Mouse (Mus musculus): ENCODE results near the gene Slc41a2. TPM values are rescaled to one million over a fixed set of nuclear protein-coding genes. Genes with fewer than 3 reads are reported as not detected.
A peak's percentile ranks its signal among the peaks of the same experiment; 100 is the strongest.

Slc41a2 gene
- 8.6 and 9.9 TPM in 2 replicates for polyA plus RNA-seq (2014; fragmentation: Nextera tagmentation; extraction: Ambion mirVana)

GRCm38 (mm10) chr10:83337159-83337951 is at the start of gene Slc41a2:
Gene Slc41a2 (minus strand): TSS chr10:83337882.
- Histone ChIP-seq H3K4me2 (ENCODE audit: low read length) (peak within 1 kb of the TSS; percentile 79), H3K4me3 (replicated peaks; ENCODE audit: low read depth, low read length) (peak within 1 kb of the TSS; percentile 65)
- WGBS: under 1% methylated on average over 95 of the region's 102 CpGs

GRCm38 (mm10) chr10:83385330-83385910 is 47.7 kb upstream of the Slc41a2 start:
- 96% methylated on average over 7 of the region's 7 CpGs for WGBS
- no peak overlapping the region for H3K9ac ChIP-seq (replicated peaks; ENCODE audit: low read length)
- H3K4me2 ChIP-seq (ENCODE audit: low read length): no peak overlapping the region
- H3K27ac ChIP-seq (replicated peaks; ENCODE audit: low read depth, low read length): no peak overlapping the region
- H3K36me3 ChIP-seq (ENCODE audit: control insufficient read depth, insufficient read depth, low read length): 0 out of 2 replicates have a peak, but pooled peaks cover 5% of the 10 kb centered on the region
- no peak for DNase-seq
- H3K4me1 ChIP-seq (ENCODE audit: control insufficient read depth, insufficient read depth, low read length): no peaks in the 10 kb centered on the region
- no peak overlapping the region for H3K4me3 ChIP-seq (replicated peaks; ENCODE audit: low read depth, low read length)
- ATAC-seq (ENCODE audit: low FRiP score, low TSS enrichment): no peak
- H3K27me3 ChIP-seq (ENCODE audit: control insufficient read depth, insufficient read depth, low read length): no peaks in the 10 kb centered on the region
- H3K9me3 ChIP-seq (ENCODE audit: control insufficient read depth, low read length): no peaks in the 10 kb centered on the region

More at GRCm38 (mm10) chr10:83337159-83337951, at the start of gene Slc41a2:
- Histone ChIP-seq H3K4me1 (ENCODE audit: control insufficient read depth, insufficient read depth, low read length) (peaks cover 3% of the 10 kb centered on the region; the same call in 1 of the 2 replicates), H3K27me3 (ENCODE audit: control insufficient read depth, insufficient read depth, low read length) (peaks cover 17% of the 10 kb centered on the region), H3K36me3 (ENCODE audit: control insufficient read depth, insufficient read depth, low read length) (no peaks in the 10 kb centered on the region), H3K9me3 (ENCODE audit: control insufficient read depth, low read length) (no peaks in the 10 kb centered on the region), H3K27ac (replicated peaks; ENCODE audit: low read depth, low read length) (peak within 1 kb of the TSS; percentile 89), H3K9ac (replicated peaks; ENCODE audit: low read length) (peak within 1 kb of the TSS; percentile 86)
- DNase-seq (peak; percentile 87), ATAC-seq (ENCODE audit: low FRiP score, low TSS enrichment) (peak; percentile 89)

- no peaks in the 10 kb centered on the region for H3K27me3 ChIP-seq (ENCODE audit: control insufficient read depth, insufficient read depth, low read length)
- no peak for DNase-seq
- no peak overlapping the region for H3K4me2 ChIP-seq (ENCODE audit: low read length)
- 0 out of 2 replicates have a peak, but pooled peaks cover 5% of the 10 kb centered on the region for H3K36me3 ChIP-seq (ENCODE audit: control insufficient read depth, insufficient read depth, low read length)
- no peak overlapping the region for H3K4me3 ChIP-seq (replicated peaks; ENCODE audit: low read depth, low read length)
- WGBS: 94% methylated on average over 8 of the region's 8 CpGs
- no peak for ATAC-seq (ENCODE audit: low FRiP score, low TSS enrichment)
- no peaks in the 10 kb centered on the region for H3K9me3 ChIP-seq (ENCODE audit: control insufficient read depth, low read length)
- H3K4me1 ChIP-seq (ENCODE audit: control insufficient read depth, insufficient read depth, low read length): no peaks in the 10 kb centered on the region
- no peak overlapping the region for H3K9ac ChIP-seq (replicated peaks; ENCODE audit: low read length)
- no peak overlapping the region for H3K27ac ChIP-seq (replicated peaks; ENCODE audit: low read depth, low read length)
Measured at GRCm38 (mm10) chr10:83384456-83385215, 47.0 kb upstream of the Slc41a2 start.

- Histone ChIP-seq H3K4me3 (replicated peaks; ENCODE audit: low read depth, low read length) (no peak overlapping the region), H3K36me3 (ENCODE audit: control insufficient read depth, insufficient read depth, low read length) (0 out of 2 replicates have a peak, but pooled peaks cover 5% of the 10 kb centered on the region), H3K9me3 (ENCODE audit: control insufficient read depth, low read length) (no peaks in the 10 kb centered on the region), H3K27me3 (ENCODE audit: control insufficient read depth, insufficient read depth, low read length) (no peaks in the 10 kb centered on the region), H3K4me2 (ENCODE audit: low read length) (no peak overlapping the region), H3K27ac (replicated peaks; ENCODE audit: low read depth, low read length) (no peak overlapping the region), H3K4me1 (ENCODE audit: control insufficient read depth, insufficient read depth, low read length) (no peaks in the 10 kb centered on the region), H3K9ac (replicated peaks; ENCODE audit: low read length) (no peak overlapping the region)
- DNase-seq (no peak), ATAC-seq (ENCODE audit: low FRiP score, low TSS enrichment) (no peak; the same call in 1 of the 2 replicates)
- WGBS: 92% methylated on average over 13 of the region's 13 CpGs
Measured at GRCm38 (mm10) chr10:83383863-83384262, 46.2 kb upstream of the Slc41a2 start.

GRCm38 (mm10) chr10:83382988-83383387 is 45.3 kb upstream of the Slc41a2 start:
- Histone ChIP-seq H3K27ac (replicated peaks; ENCODE audit: low read depth, low read length) (no peak overlapping the region), H3K4me3 (replicated peaks; ENCODE audit: low read depth, low read length) (no peak overlapping the region), H3K4me1 (ENCODE audit: control insufficient read depth, insufficient read depth, low read length) (no peaks in the 10 kb centered on the region), H3K27me3 (ENCODE audit: control insufficient read depth, insufficient read depth, low read length) (no peaks in the 10 kb centered on the region), H3K9ac (replicated peaks; ENCODE audit: low read length) (no peak overlapping the region), H3K36me3 (ENCODE audit: control insufficient read depth, insufficient read depth, low read length) (0 out of 2 replicates have a peak, but pooled peaks cover 5% of the 10 kb centered on the region), H3K4me2 (ENCODE audit: low read length) (no peak overlapping the region), H3K9me3 (ENCODE audit: control insufficient read depth, low read length) (no peaks in the 10 kb centered on the region)
- no peak for DNase-seq
- WGBS: 83% methylated on average over 2 of the region's 2 CpGs
- ATAC-seq (ENCODE audit: low FRiP score, low TSS enrichment): no peak

- no peak overlapping the region for H3K27ac ChIP-seq (replicated peaks; ENCODE audit: low read depth, low read length)
- H3K4me2 ChIP-seq (ENCODE audit: low read length): no peak overlapping the region
- no peaks in the 10 kb centered on the region for H3K4me1 ChIP-seq (ENCODE audit: control insufficient read depth, insufficient read depth, low read length)
- DNase-seq (no peak), ATAC-seq (ENCODE audit: low FRiP score, low TSS enrichment) (no peak)
- no peak overlapping the region for H3K9ac ChIP-seq (replicated peaks; ENCODE audit: low read length)
- H3K9me3 ChIP-seq (ENCODE audit: control insufficient read depth, low read length): no peaks in the 10 kb centered on the region
- no peaks in the 10 kb centered on the region for H3K27me3 ChIP-seq (ENCODE audit: control insufficient read depth, insufficient read depth, low read length)
- WGBS: 93% methylated on average over 4 of the region's 4 CpGs
- no peak overlapping the region for H3K4me3 ChIP-seq (replicated peaks; ENCODE audit: low read depth, low read length)
- H3K36me3 ChIP-seq (ENCODE audit: control insufficient read depth, insufficient read depth, low read length): 0 out of 2 replicates have a peak, but pooled peaks cover 5% of the 10 kb centered on the region
Measured at GRCm38 (mm10) chr10:83382528-83382927, 44.8 kb upstream of the Slc41a2 start.

- Histone ChIP-seq H3K4me3 (replicated peaks; ENCODE audit: low read depth, low read length) (no peak overlapping the region), H3K36me3 (ENCODE audit: control insufficient read depth, insufficient read depth, low read length) (0 out of 2 replicates have a peak, but pooled peaks cover 5% of the 10 kb centered on the region), H3K27me3 (ENCODE audit: control insufficient read depth, insufficient read depth, low read length) (no peaks in the 10 kb centered on the region), H3K27ac (replicated peaks; ENCODE audit: low read depth, low read length) (no peak overlapping the region), H3K9me3 (ENCODE audit: control insufficient read depth, low read length) (no peaks in the 10 kb centered on the region), H3K4me2 (ENCODE audit: low read length) (no peak overlapping the region), H3K4me1 (ENCODE audit: control insufficient read depth, insufficient read depth, low read length) (no peaks in the 10 kb centered on the region), H3K9ac (replicated peaks; ENCODE audit: low read length) (no peak overlapping the region)
- ATAC-seq (ENCODE audit: low FRiP score, low TSS enrichment) (no peak), DNase-seq (no peak)
- WGBS: 93% methylated on average over 2 of the region's 2 CpGs
Measured at GRCm38 (mm10) chr10:83380501-83380900, 42.8 kb upstream of the Slc41a2 start.

- peak; percentile 46 for DNase-seq
- WGBS: 86% methylated on average over 9 of the region's 9 CpGs
Measured at GRCm38 (mm10) chr10:83378083-83378833, 40.6 kb upstream of the Slc41a2 start.

More at GRCm38 (mm10) chr10:83378083-83378833, 40.6 kb upstream of the Slc41a2 start:
- Histone ChIP-seq H3K36me3 (ENCODE audit: control insufficient read depth, insufficient read depth, low read length) (peaks cover 14% of the 10 kb centered on the region), H3K27ac (replicated peaks; ENCODE audit: low read depth, low read length) (no peak overlapping the region), H3K4me1 (ENCODE audit: control insufficient read depth, insufficient read depth, low read length) (no peaks in the 10 kb centered on the region), H3K4me2 (ENCODE audit: low read length) (no peak overlapping the region), H3K27me3 (ENCODE audit: control insufficient read depth, insufficient read depth, low read length) (no peaks in the 10 kb centered on the region), H3K9ac (replicated peaks; ENCODE audit: low read length) (no peak overlapping the region), H3K4me3 (replicated peaks; ENCODE audit: low read depth, low read length) (no peak overlapping the region), H3K9me3 (ENCODE audit: control insufficient read depth, low read length) (no peaks in the 10 kb centered on the region)
- no peak for ATAC-seq (ENCODE audit: low FRiP score, low TSS enrichment)
